Mouse (Mus musculus): ENCODE data around the gene Cat. TPM values are rescaled to one million over a fixed set of nuclear protein-coding genes. Genes with fewer than 3 reads are reported as not detected.

The Cat gene
- polyA plus RNA-seq, 1 experiment, result 202 TPM

GRCm38 (mm10) chr2:103477456-103477855 lies 7.5 kb downstream of the Cat start:
- no peak for DNase-seq (ENCODE audit: low read depth)

DNA sequence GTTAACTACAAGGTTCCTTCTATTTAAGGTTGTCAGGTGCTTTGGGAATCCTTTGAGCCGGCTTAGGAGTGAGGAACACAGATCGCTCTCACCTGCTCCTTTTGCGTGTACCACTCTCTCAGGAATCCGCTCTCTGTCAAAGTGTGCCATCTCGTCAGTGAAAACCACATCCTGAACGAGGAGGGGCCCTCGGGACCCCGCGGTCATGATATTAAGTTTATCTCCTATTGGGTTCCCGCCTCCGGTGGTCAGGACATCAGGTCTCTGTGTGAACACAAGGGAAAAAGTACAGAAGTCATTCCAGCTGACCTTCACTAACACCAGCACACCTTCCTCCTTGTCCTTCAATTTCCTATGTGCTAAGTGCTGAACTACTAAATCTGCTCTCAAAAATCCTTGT lies 8.3 kb downstream of the Cat start:
- DNase-seq (ENCODE audit: low read depth), result no peak

- DNase-seq (ENCODE audit: low read depth), result no peak
Observed at GRCm38 (mm10) chr2:103476180-103476579, 8.8 kb downstream of the Cat start.

DNA sequence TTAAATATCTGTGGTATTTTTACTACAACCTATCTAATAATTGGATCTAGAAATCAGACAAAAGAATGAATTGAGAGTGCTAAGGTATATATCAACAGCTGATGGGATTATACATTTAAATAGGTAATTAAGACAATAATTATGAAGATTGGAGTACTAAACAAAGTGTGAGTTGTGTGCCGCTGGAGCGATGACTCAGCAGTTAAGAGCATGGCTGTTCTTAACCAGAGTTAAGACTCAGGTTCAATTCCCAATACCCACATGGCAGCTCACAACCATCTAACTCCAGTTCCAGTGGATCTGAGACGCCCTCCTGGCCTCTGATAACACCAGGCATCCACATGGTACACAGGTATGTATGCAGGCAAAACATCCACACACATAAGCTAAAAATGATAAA lies 11.6 kb downstream of the Cat start:
- DNase-seq (ENCODE audit: low read depth), result no peak

- no peak for DNase-seq (ENCODE audit: low read depth)
Observed at GRCm38 (mm10) chr2:103466984-103467588, 17.9 kb downstream of the Cat start.

DNA sequence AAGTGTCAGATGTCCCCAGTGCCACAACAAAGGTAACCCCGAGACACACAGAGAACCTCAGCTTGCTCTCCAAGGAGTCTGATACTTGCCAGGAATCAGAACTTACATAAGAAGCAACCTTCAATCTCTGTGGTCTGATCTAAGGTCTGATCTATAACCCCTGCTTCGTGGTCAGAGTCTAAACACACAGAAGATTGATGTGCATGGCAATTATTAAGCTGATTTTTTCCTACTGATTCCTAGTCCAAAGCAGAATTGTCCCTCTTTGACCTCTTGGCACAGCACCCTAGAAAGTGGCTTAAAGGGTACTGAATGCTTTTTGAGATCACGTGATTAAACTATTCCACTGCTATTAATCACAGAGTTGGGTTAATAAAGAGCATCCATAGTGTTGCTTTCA lies 18.7 kb downstream of the Cat start:
- no peak for DNase-seq (ENCODE audit: low read depth)

GRCm38 (mm10) chr2:103465429-103465828 lies 19.5 kb downstream of the Cat start:
- DNase-seq (ENCODE audit: low read depth), result no peak

GRCm38 (mm10) chr2:103464524-103464923 lies 20.4 kb downstream of the Cat start:
- DNase-seq (ENCODE audit: low read depth), result no peak

GRCm38 (mm10) chr2:103462746-103463145 lies 22.2 kb downstream of the Cat start:
- no peak for DNase-seq (ENCODE audit: low read depth)

GRCm38 (mm10) chr2:103461743-103462142 lies 23.2 kb downstream of the Cat start:
- DNase-seq (ENCODE audit: low read depth), result no peak

DNA sequence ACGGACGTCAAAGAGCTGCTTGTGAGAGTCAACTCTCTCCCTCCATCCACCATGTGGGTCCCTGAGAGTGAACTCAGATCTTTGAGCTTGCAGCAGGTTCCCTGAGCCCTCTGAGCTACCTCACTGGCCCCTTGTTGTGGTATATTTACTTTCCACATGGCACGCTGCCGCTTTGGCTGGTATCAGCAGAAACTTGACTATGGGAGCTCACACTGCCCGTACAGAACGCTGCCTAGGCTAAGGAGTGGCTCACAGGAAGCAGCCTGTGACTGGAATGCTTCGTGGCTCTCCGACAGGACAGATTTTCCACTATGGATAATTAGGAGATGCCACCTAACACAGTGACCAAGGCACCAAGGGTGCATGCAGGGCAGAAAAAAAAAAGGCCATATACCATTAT lies 23.8 kb downstream of the Cat start:
- DNase-seq (ENCODE audit: low read depth), result no peak

DNA sequence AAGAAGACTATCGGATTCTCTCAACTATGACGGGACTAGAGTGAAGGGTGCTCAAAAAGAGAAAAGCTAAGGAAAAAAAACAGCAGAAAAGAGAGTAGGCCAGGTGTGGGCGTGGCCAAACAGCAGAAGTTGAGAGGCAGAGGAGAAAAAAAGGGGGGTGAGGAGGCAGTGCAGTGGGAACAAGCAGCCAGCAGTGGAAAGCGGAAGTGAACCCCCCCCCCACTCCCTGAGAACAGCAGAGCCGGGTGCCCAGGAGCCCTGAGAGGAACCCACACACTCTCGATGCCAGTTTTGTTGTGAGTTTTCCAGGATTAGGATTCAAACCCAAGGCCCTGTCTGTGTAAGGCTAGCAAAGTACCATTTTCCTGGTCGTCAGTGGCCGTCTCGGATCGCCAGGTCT lies 25.9 kb downstream of the Cat start:
- DNase-seq (ENCODE audit: low read depth), result no peak

GRCm38 (mm10) chr2:103457628-103458027 lies 27.3 kb downstream of the Cat start:
- no peak for DNase-seq (ENCODE audit: low read depth)

DNA sequence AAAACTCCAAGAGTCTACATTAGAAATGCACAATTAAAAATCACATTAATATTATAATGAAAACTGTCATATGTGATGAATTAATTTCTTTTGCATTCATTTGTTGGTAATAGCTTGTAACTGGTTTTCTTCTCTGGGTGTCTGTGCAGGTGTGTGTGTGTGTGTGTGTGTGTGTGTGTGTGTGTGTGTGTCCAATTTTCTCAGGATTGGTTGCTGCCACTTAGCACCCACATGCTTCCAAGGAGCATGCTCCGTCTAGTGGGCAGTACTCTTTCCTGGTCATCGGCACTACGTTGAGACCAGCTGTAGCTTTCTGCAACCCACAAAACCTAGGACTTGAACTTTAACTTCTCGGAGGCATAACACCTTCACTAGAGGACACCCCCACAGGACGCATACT lies 27.9 kb downstream of the Cat start:
- no peak for DNase-seq (ENCODE audit: low read depth)

DNA sequence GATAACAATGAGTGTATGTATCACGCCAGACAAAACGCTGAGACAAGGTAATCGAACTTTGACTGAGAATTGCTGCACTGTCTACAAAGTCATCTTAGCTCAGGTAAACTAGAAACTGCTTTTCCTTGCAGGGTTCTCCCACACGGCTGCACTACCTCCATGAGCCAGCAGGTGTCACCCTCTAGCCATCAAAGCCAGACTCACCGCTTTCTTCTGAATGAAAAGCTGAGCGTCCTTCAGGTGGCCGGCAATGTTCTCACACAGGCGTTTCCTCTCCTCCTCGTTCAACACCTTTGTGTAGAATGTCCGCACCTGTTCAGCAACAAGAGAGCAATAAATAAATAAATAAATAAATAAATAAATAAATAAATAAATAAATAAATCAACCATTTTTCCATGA lies 28.3 kb downstream of the Cat start:
- no peak for DNase-seq (ENCODE audit: low read depth)

GRCm38 (mm10) chr2:103455748-103456147 lies 29.2 kb downstream of the Cat start:
- no peak for DNase-seq (ENCODE audit: low read depth)

- no peak for DNase-seq (ENCODE audit: low read depth)
Observed at GRCm38 (mm10) chr2:103452550-103452949, 32.4 kb downstream of the Cat start.

DNA sequence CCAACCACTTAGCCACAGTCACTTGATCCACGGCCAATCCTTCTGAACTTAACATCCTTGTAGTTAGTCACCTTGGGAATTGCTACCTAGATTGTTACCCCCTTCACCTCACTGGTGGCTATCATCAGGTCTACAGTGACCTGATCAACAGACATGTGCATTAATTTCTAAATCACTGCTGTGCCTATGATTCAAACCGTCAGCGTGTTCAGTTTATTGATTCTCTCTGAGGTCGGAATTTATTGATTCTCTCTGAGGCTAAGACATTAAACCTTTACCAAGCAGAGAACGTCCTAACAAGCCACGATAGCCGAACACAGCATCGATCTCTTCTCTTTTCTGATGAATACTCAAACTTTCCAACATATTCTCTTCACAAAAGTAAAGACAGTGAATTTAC lies 34.7 kb downstream of the Cat start:
- no peak for DNase-seq (ENCODE audit: low read depth)

- DNase-seq (ENCODE audit: low read depth), result no peak
Observed at GRCm38 (mm10) chr2:103449813-103450212, 35.1 kb downstream of the Cat start.

DNA sequence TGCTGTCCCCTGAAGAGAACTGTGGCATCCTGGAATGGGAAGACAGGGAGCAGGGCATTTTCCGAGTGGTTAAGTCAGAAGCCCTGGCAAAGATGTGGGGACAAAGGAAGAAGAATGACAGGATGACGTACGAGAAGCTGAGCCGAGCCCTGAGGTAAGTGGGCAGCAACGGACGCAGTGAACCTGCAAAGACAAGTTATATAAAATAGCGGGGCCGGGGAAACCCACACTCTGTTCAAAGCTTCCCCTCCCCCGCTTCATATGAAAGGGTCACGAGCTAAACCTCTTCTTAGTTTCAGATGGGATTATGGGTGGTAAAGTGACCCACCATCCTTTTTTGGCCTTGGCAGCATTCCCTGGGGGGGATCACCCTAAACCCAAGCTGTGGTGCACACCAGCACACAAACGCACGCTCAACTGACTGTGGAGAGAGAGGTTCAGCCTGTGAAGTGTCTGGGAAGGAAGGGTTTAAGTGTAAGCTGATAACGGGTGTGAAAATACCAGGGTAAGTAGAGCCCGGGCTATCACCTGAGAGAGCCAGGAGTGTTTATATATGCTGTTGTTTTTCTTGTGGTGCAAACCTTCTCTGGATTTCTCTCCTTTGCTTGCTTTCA lies 35.9 kb downstream of the Cat start:
- DNase-seq (ENCODE audit: low read depth), result no peak

DNA sequence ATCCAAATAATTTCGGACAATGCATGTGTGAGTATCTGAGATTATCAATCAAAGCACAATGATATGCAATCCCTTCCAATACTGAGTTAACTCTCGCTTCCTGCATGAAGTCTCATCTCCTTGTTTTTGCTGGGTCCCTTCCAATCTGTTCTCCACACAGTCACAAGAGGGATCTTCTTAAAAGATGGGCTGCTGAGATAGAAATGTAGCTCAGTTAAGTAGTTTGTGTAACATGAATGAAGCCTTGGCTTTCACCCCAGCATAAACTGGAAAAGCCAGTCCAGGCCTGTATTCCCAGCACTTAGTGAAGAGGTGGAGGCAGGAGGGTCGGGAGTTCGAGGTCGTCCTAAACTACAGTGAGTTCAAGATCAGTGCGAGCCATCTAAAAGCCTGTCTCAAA lies 38.6 kb downstream of the Cat start:
- peak; percentile 79 for DNase-seq (ENCODE audit: low read depth)

- no peak for DNase-seq (ENCODE audit: low read depth)
Observed at GRCm38 (mm10) chr2:103445776-103446175, 39.2 kb downstream of the Cat start.

GRCm38 (mm10) chr2:103439710-103440109 lies 45.2 kb downstream of the Cat start:
- DNase-seq (ENCODE audit: low read depth), result no peak

- DNase-seq (ENCODE audit: low read depth), result no peak
Observed at GRCm38 (mm10) chr2:103439071-103439622, 45.8 kb downstream of the Cat start.
